Mouse (Mus musculus): ENCODE data around the gene Ankfn1.

Ankfn1 gene

DNA sequence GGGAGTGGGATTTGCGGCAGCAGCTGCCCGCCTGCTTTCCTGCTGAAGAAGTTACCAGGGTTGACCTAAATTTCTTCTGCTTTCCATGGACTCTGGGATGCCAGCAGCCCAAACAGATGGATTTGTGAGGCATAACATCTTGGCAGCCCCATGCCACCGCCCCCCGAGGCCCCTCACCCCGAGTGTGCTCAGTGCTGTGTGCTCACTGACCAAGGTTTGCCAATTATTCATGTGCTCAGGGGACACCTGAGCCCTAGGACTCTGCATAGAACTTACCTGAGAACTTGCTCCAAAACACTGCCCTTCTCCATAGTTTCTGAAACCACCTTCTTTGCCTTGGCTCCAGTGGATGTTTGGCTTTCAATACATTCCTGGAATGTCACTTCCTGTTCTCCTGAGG is 421.4 kb downstream of the Ankfn1 start:
- no peak for DNase-seq

DNA sequence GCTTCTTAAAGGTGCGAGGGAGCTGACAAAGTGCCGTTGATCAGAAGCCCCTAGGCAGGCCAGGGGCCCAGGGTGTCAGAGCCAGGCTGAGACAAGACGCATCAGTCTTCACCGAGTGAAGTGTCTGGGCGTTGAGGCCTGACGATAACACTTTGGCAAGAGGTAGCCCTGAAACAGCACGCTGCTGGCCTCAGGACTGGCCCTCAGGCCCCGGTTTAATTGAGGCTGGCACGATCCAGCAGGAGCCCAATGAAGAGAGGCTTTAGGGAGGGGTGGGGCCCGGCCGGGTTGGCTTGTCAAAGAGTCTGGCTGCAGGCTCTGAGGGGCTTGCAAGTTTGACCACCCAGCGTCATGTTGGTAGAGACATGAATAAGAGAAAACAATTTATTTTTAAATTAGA is 437.2 kb downstream of the Ankfn1 start:
- DNase-seq = no peak
